Comparison of ENCODE assay signal across 8 mouse cellular contexts in the genomic region with DNA sequence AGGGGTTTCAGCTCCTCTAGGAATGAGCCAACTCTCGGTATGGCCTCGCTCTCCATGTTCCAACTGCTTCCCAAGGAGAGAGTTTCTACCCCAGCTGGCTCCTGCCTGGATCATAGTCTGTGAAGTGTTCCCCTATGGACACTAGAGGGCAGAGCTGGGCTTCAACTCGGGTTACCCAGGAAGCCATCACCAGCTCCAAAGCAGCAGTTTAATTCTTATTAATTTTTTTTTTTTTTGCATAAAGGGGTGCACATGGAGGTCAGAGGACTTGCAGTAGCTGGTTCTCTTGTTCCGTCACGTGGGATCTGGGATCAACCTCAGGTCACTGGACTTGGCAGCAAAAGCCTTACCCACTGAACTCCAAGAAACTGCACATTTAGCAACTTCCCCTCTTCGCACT. TPM values are rescaled to one million over a fixed set of nuclear protein-coding genes. Genes with fewer than 3 reads are reported as not detected.
DNase-seq lines count a peak whose midpoint lies in the region; ATAC-seq and TF ChIP-seq lines count a peak whose summit lies in the region.

No protein-coding gene starts in this region.

- TF ChIP-seq CTCF in ES-Bruce4 (IDR thresholded peaks at IDR 0.05; ENCODE audit: low read depth, low read length) = peak; percentile 77
- TF ChIP-seq CTCF in bone marrow, adult 2 months (IDR thresholded peaks at IDR 0.05; ENCODE audit: control insufficient read depth, insufficient read depth, low read length) = peak; percentile 81

- peak; percentile 76 for ATAC-seq in erythroblast, adult 5-6 weeks (replicated peaks; ENCODE audit: low FRiP score, poor library complexity, severe bottlenecking)
- 0 out of 2 replicates have a peak, but pooled peaks have one; percentile 33 for ATAC-seq in liver, embryonic 16.5 days (ENCODE audit: low read depth)
- peak; percentile 68 for ATAC-seq in neural tube, embryonic 15.5 days (ENCODE audit: low FRiP score)

- intact Hi-C loops in heart, postnatal 14 days (cut with DNase I) = loop anchor here (1.0 to 5.0 kb wide), 2 partner anchors 85 to 100 kb away; a partner anchor contains a TSS

- H3K4me2 ChIP-seq in liver, embryonic 16.5 days (ENCODE audit: low read depth, low read length) = no peak overlapping the region
- no peak overlapping the region for H3K4me2 ChIP-seq in neural tube, embryonic 15.5 days

- WGBS in bone marrow, adult 2 months = 31% methylated on average over 6 of the region's 6 CpGs
- 43% methylated on average over 6 of the region's 6 CpGs for WGBS in liver, embryonic 16.5 days (ENCODE audit: insufficient replicate concordance)
- WGBS in neural tube, embryonic 15.5 days = 28% methylated on average over 6 of the region's 6 CpGs

- no peaks in the 10 kb centered on the region for H3K27me3 ChIP-seq in ES-Bruce4 (ENCODE audit: control insufficient read depth, insufficient read depth, low read length, poor library complexity, severe bottlenecking)
- no peaks in the 10 kb centered on the region for H3K27me3 ChIP-seq in liver, embryonic 16.5 days (ENCODE audit: control insufficient read depth, insufficient read depth, low read depth, low read length)
- no peaks in the 10 kb centered on the region for H3K27me3 ChIP-seq in neural tube, embryonic 15.5 days (replicated peaks)

- no peak for TF ChIP-seq POLR2A in ES-Bruce4 (IDR thresholded peaks at IDR 0.05; ENCODE audit: insufficient read depth, low read length)
- TF ChIP-seq POLR2A in bone marrow, adult 2 months (IDR thresholded peaks at IDR 0.05; ENCODE audit: borderline replicate concordance, control insufficient read depth, low read depth, low read length) = no peak

- no peaks in the 10 kb centered on the region for H3K4me1 ChIP-seq in ES-Bruce4 (ENCODE audit: control insufficient read depth, insufficient read depth, low read length)
- no peaks in the 10 kb centered on the region for H3K4me1 ChIP-seq in bone marrow, adult 2 months (ENCODE audit: control insufficient read depth, insufficient read depth, low read length)
- no peaks in the 10 kb centered on the region; the same call in 1 of the 2 replicates for H3K4me1 ChIP-seq in liver, embryonic 16.5 days (ENCODE audit: control insufficient read depth, low read depth, low read length)
- H3K4me1 ChIP-seq in neural tube, embryonic 15.5 days = peaks cover 10% of the 10 kb centered on the region; the same call in 1 of the 2 replicates

- H3K27ac ChIP-seq in ES-Bruce4 (ENCODE audit: insufficient read depth, low read length) = no peak overlapping the region
- no peak overlapping the region for H3K27ac ChIP-seq in bone marrow, adult 2 months (ENCODE audit: control insufficient read depth, insufficient read depth, low read depth, low read length, poor library complexity)
- no peak overlapping the region for H3K27ac ChIP-seq in liver, embryonic 16.5 days (ENCODE audit: low read length)
- H3K27ac ChIP-seq in neural tube, embryonic 15.5 days (replicated peaks) = peak overlapping the region; percentile 61

- no peaks in the 10 kb centered on the region for H3K9me3 ChIP-seq in ES-Bruce4 (replicated peaks; ENCODE audit: control insufficient read depth, insufficient read depth, low read length, poor library complexity, severe bottlenecking)
- H3K9me3 ChIP-seq in liver, embryonic 16.5 days (replicated peaks; ENCODE audit: control insufficient read depth, low read length) = no peaks in the 10 kb centered on the region
- no peaks in the 10 kb centered on the region for H3K9me3 ChIP-seq in neural tube, embryonic 15.5 days (replicated peaks)

- no peak overlapping the region for H3K9ac ChIP-seq in ES-Bruce4 (ENCODE audit: low read depth, poor library complexity, severe bottlenecking)
- no peak overlapping the region for H3K9ac ChIP-seq in liver, embryonic 16.5 days (ENCODE audit: low read depth, low read length)
- no peak overlapping the region for H3K9ac ChIP-seq in neural tube, embryonic 15.5 days (replicated peaks)

- peak; percentile 77 to 84 for DNase-seq in heart, postnatal 14 days
- DNase-seq in layer of hippocampus, adult 11-12 months (ENCODE audit: low spot score) = peak; percentile 81
- peak; percentile 63 to 77 for DNase-seq in urinary bladder, postnatal 36 days (ENCODE audit: low spot score in 2 of 2)

- TF ChIP-seq EP300 in ES-Bruce4 (IDR thresholded peaks at IDR 0.05; ENCODE audit: insufficient read depth, low read depth, low read length) = no peak

- H3K36me3 ChIP-seq in ES-Bruce4 (ENCODE audit: control insufficient read depth, insufficient read depth, low read length, poor library complexity, severe bottlenecking) = peaks cover 12% of the 10 kb centered on the region
- H3K36me3 ChIP-seq in liver, embryonic 16.5 days (ENCODE audit: control insufficient read depth, insufficient read depth) = peaks cover 69% of the 10 kb centered on the region
- H3K36me3 ChIP-seq in neural tube, embryonic 15.5 days = peaks cover 49% of the 10 kb centered on the region

- H3K4me3 ChIP-seq in ES-Bruce4 (ENCODE audit: low read depth, low read length) = no peak overlapping the region
- H3K4me3 ChIP-seq in bone marrow, adult 2 months (replicated peaks; ENCODE audit: control insufficient read depth, low read depth, low read length) = no peak overlapping the region
- H3K4me3 ChIP-seq in liver, embryonic 16.5 days (ENCODE audit: low read depth, low read length) = no peak overlapping the region
- H3K4me3 ChIP-seq in neural tube, embryonic 15.5 days (replicated peaks) = no peak overlapping the region

RNA-seq across cellular contexts. Expression of a gene that starts 11.5 kb away (rescaled TPM):
- polyA plus RNA-seq in ES-Bruce4 (2011; ENCODE audit: insufficient read depth, insufficient read length, low read depth, missing spikeins) = 1.2 and 1.5 TPM in 2 replicates
- 0.77 TPM in 1 of 2 replicates, not detected in the other for polyA plus RNA-seq in bone marrow, adult 2 months (2011; ENCODE audit: insufficient read depth, insufficient read length, low replicate concordance, missing spikeins)
- not detected in 2 replicates for total RNA-seq in erythroblast, adult 5-6 weeks (2015; ENCODE audit: low replicate concordance)
- total RNA-seq in erythroblast, adult 5-6 weeks (2017; ENCODE audit: low replicate concordance) = not detected in 2 replicates
- total RNA-seq in heart, postnatal 14 days (2021) = under 1 TPM; 0.15 to 0.57 TPM
- 0.15 TPM in 1 of 2 replicates, not detected in the other for polyA plus RNA-seq in liver, embryonic 16.5 days (2015; fragmentation: Nextera tagmentation; extraction: Ambion mirVana)
- polyA plus RNA-seq in neural tube, embryonic 15.5 days (2015; fragmentation: Nextera tagmentation; extraction: Ambion mirVana) = 0.12 and 0.37 TPM in 2 replicates

RNA-seq across cellular contexts. Expression of a gene that starts 15.8 kb away (rescaled TPM):
- 5.0 and 7.9 TPM in 2 replicates for polyA plus RNA-seq in ES-Bruce4 (2011; ENCODE audit: insufficient read depth, insufficient read length, low read depth, missing spikeins)
- polyA plus RNA-seq in bone marrow, adult 2 months (2011; ENCODE audit: insufficient read depth, insufficient read length, low replicate concordance, missing spikeins) = 65.6 and 161 TPM in 2 replicates
- 11.0 and 17.1 TPM in 2 replicates for total RNA-seq in erythroblast, adult 5-6 weeks (2015; ENCODE audit: low replicate concordance)
- total RNA-seq in erythroblast, adult 5-6 weeks (2017; ENCODE audit: low replicate concordance) = 3.1 and 4.8 TPM in 2 replicates
- 1 to 10 TPM; 4.2 to 4.4 TPM for total RNA-seq in heart, postnatal 14 days (2021)
- polyA plus RNA-seq in liver, embryonic 16.5 days (2015; fragmentation: Nextera tagmentation; extraction: Ambion mirVana) = 4.5 and 6.7 TPM in 2 replicates
- polyA plus RNA-seq in neural tube, embryonic 15.5 days (2015; fragmentation: Nextera tagmentation; extraction: Ambion mirVana) = 5.4 TPM in 2 replicates

RNA-seq across cellular contexts. Expression of a gene that starts 27.5 kb away (rescaled TPM):
- 14.8 and 16.0 TPM in 2 replicates for polyA plus RNA-seq in ES-Bruce4 (2011; ENCODE audit: insufficient read depth, insufficient read length, low read depth, missing spikeins)
- 33.1 and 50.5 TPM in 2 replicates for polyA plus RNA-seq in bone marrow, adult 2 months (2011; ENCODE audit: insufficient read depth, insufficient read length, low replicate concordance, missing spikeins)
- 9.6 and 12.1 TPM in 2 replicates for total RNA-seq in erythroblast, adult 5-6 weeks (2015; ENCODE audit: low replicate concordance)
- 20.5 and 24.5 TPM in 2 replicates for total RNA-seq in erythroblast, adult 5-6 weeks (2017; ENCODE audit: low replicate concordance)
- 10 to 100 TPM; 13.0 to 13.9 TPM for total RNA-seq in heart, postnatal 14 days (2021)
- polyA plus RNA-seq in liver, embryonic 16.5 days (2015; fragmentation: Nextera tagmentation; extraction: Ambion mirVana) = 29.4 and 30.5 TPM in 2 replicates
- polyA plus RNA-seq in neural tube, embryonic 15.5 days (2015; fragmentation: Nextera tagmentation; extraction: Ambion mirVana) = 20.5 and 21.6 TPM in 2 replicates

RNA-seq across cellular contexts. Expression of a gene that starts 28.0 kb away (rescaled TPM):
- 5.4 and 9.0 TPM in 2 replicates for polyA plus RNA-seq in ES-Bruce4 (2011; ENCODE audit: insufficient read depth, insufficient read length, low read depth, missing spikeins)
- 24.9 and 41.6 TPM in 2 replicates for polyA plus RNA-seq in bone marrow, adult 2 months (2011; ENCODE audit: insufficient read depth, insufficient read length, low replicate concordance, missing spikeins)
- total RNA-seq in erythroblast, adult 5-6 weeks (2015; ENCODE audit: low replicate concordance) = 1.9 and 6.3 TPM in 2 replicates
- 0.94 and 4.7 TPM in 2 replicates for total RNA-seq in erythroblast, adult 5-6 weeks (2017; ENCODE audit: low replicate concordance)
- 1 to 10 TPM; 6.6 to 8.5 TPM for total RNA-seq in heart, postnatal 14 days (2021)
- 5.2 and 6.1 TPM in 2 replicates for polyA plus RNA-seq in liver, embryonic 16.5 days (2015; fragmentation: Nextera tagmentation; extraction: Ambion mirVana)
- polyA plus RNA-seq in neural tube, embryonic 15.5 days (2015; fragmentation: Nextera tagmentation; extraction: Ambion mirVana) = 7.9 and 9.0 TPM in 2 replicates

RNA-seq across cellular contexts. Expression of a gene that starts 28.1 kb away (rescaled TPM):
- 25.1 and 28.6 TPM in 2 replicates for polyA plus RNA-seq in ES-Bruce4 (2011; ENCODE audit: insufficient read depth, insufficient read length, low read depth, missing spikeins)
- polyA plus RNA-seq in bone marrow, adult 2 months (2011; ENCODE audit: insufficient read depth, insufficient read length, low replicate concordance, missing spikeins) = 36.1 and 108 TPM in 2 replicates
- 9.0 and 27.2 TPM in 2 replicates for total RNA-seq in erythroblast, adult 5-6 weeks (2015; ENCODE audit: low replicate concordance)
- total RNA-seq in erythroblast, adult 5-6 weeks (2017; ENCODE audit: low replicate concordance) = 10.6 and 13.9 TPM in 2 replicates
- total RNA-seq in heart, postnatal 14 days (2021) = 10 to 100 TPM; 22.6 to 23.0 TPM
- 25.1 and 26.8 TPM in 2 replicates for polyA plus RNA-seq in liver, embryonic 16.5 days (2015; fragmentation: Nextera tagmentation; extraction: Ambion mirVana)
- 16.0 and 27.4 TPM in 2 replicates for polyA plus RNA-seq in neural tube, embryonic 15.5 days (2015; fragmentation: Nextera tagmentation; extraction: Ambion mirVana)
